Mouse (Mus musculus) lung, postnatal 14 days (tissue): Measurements from ENCODE around the gene Naa25.

Source experiments
- DNase-seq: peaks from one replicate; pipeline ENCODE4 v3.0.0; 2021

Gene Naa25

DNA sequence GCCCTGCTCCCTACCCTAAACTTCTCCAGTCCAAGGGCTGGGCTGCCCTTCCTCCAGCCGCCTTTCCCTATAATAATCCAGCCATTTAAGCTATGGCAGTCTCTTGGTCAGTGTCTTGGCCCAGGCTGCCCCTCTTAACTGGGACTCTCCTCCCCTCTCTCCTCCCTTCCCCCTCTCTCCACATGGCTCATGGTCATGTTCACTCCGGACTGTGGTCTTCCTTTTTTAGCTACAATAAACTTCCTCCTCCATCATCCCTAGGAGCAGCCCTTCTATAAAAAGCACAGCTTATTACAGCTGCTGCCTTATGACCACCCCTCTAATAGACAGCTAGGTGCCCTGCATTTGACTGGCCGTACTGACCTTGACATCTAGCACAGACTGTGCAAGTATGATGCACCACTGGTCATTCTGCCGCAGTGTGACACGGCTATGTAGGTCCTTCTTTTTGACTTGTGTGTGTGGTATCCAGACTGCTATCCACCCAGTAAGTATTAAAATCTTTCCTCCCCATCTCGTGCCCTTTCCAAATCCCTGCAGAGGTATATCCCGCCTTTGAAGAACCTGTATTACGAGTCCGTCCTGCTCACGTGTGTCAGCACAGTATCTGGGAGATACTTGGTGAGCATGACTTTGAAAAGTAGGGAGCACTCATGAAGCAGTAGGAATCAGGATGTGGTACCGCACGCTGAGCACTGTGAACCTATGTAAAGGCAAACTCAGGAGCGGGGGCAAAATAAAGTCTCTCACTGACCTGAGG lies 56.2 kb downstream of the Naa25 start:
- no peak for DNase-seq

DNA sequence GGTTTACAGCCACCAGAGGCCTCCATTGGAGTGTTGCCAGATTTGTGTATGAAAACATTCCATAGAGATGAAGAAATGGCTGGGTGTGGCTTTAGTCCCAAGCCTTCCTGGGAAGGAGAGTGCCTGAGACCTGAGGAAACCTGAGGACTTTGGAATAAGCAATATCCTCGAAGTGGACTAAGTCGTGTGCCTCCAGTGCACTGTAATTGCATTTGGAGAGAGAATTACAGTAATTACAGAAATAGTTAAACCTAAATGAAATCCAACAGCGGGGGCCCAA lies 56.7 kb downstream of the Naa25 start:
- DNase-seq = peak; percentile 9

DNA sequence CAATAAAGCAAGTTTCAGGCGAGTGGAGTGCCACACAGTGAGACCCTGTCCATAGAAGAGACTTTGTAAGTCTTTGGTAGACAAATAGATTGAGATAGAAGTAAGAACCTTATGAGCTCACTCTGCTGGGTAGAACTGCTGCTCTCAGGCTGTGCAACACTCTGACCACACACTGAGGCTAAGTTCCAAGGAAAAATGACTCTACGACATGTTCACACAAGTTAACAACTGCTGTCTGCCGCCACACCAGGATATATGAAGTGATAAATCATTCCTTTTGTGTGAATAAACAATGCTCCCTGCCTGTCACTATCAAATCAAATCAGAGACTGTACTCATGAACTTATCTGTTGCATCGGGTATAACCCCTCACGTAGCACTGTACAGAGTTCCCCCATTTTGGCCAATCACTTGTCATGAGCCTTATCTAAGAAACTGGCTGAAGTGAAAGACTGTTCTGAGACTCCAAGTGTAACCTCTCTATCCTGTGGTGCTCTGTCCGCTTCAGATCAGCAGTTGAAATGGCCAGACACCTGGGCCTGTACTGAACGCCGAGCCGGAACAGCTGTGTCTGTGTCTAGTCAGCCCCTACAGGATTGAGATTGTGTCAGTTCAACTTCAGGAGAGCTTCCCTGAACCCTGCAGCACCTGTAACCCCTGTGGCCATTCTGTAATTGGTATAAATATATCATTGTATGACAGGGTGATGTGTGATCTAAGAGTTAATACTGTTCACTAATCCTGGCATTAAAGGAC lies 58.0 kb downstream of the Naa25 start:
- DNase-seq = no peak

DNA sequence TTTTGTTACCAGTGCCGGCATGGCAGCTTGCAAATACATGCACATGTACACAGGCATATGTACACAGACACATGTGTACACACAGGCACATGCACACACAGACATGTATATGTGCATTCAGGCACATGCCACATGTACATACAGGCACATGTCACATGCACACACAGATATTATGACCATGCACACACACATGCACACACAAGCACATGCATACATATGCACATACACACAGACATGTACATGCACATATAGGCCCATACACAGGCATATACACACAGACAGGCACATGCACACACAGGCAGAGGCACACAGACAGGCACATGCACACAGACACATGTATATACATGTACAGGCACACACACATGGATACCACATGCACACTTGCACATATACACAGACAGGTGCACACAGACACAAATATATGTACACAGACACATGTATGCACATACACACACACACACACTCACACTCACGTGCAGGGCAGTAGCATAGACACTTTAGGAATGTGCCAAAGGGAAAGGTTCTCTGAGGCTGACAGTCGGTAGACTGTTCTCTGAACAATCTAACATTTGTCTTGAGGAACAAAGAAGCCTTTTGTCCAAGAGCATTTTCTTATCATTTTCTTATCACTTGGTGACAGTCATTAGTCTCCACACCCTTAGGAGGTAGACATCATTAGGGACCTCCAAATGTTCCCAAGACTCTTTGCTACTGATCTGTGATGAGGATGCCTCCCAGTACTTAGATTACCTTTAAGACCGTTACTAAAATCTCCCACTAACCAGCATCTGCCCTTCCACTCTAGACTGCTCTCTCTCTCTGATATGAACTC lies 63.8 kb downstream of the Naa25 start:
- no peak for DNase-seq

DNA sequence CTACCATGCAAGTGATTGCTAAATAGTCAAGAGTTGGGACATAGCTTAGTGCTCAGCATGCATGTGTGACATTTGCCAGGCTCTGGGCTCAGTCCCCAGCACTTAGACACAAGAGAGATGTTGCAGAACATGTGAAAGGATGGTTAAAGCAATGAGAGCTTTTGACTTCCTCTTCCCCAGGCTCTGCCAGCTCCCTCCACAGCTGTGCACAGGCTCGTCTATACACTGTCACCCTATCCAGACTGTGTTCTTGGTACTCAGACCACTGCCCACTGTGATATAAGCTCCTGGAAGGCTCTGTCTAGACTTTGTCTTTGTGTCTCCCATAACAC lies 64.4 kb downstream of the Naa25 start:
- DNase-seq = no peak

DNA sequence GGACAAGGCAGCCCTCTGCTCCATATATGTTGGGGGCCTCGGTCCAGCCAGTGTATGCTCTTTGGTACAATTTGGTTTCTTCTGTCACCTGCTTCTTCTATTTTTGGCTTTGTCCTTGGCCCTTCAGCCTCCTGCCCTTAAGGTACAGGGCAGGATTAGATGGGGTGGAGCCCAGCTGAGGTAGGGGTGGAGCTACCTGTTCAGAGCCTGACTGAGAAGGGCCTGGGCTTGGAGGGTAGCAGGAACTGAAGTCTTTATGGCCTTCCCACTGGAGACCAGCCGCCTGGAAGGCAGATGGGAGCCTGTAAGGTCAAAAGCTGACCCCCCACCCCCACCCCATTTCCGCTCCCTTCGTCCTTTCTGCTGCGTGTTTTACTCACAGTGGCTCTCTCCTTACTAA lies 65.2 kb downstream of the Naa25 start:
- DNase-seq = peak; percentile 38

DNA sequence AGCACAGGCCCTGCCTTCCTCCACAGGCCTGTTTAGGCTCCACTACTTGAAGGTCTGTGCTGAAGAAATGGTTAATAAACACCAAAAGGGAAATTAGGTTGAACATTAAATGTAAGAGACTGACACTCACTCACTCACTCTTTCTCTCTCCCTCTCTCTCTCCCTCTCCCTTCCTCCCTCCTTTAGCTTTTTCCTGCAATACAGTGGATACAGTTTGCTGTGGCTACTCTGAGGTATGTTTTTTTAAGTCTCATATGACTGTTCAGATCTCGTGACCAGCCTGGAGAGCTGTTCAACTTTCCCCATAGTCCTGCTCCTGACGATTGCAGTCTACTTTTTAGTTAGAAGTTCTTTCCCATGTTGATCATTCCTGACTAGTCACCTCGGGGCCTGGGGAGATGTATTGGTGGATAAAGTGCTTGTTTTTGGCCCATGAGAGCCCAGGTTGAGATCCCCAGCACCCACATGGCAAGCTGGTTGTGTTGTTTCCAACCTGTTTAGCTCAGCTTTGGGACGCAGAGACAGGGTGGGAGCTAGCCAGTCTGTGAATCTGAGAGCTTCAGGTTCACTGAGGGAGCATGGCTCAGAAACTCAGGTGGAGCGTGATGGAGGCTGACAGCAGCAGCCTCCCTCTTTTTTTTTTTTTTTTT lies 66.0 kb downstream of the Naa25 start:
- DNase-seq = peak; percentile 14

DNA sequence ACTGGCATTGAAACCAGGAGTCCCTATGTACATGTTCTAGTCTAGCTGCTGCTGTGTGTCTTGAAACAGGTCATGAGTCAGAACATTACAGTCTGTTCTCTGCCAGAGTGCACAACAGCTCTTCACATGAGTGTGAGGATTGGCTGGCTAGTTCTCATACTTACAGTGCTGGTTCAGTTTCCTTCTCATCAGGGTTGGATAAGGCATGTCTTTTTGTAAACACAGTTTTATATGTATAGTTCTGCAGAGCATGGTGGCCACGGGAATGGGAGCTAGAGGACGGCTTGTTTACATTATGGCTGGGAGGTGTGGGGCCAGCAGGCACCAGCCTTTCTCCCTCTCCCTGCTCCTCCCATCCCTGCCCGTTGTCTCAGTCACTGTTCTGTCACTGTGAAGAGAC lies 71.8 kb downstream of the Naa25 start:
- no peak for DNase-seq

DNA sequence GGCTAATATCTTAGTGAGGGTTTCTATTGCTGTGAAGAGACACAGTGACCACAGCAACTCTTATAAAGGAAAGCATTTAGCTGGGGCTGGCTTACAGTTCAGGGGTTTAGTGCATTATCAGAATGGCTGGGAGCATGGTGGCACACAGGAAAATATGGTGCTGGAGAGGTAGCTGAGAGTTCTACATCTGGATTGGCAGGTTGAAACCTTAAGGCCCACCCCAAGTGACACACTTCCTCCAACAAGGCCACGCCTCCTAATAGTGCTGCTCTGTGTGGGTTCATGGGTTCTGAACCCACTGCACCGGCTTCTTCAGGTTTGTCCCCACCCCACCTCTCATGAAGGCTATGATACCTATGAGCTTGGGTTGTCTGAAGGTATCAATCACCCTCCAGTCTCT lies 74.7 kb downstream of the Naa25 start:
- DNase-seq = no peak

DNA sequence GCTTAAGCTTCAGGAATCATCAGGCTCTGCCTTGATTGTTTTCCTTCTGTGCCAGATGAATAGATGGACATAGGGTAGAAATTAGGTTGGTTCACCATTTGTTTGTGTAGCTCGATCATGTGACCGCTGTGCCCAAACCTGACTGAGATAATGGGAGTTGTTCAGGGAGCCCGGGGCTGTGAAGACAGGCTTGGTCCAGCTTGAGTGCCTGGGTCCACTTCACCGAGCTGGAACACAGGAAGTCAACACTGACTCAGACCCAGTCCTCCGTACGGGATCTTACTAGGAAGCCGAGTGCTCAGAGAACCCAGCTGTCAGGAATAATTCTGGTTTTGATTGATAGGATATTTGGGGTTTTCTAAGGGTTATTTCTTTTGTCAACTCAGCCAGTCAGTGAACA lies 76.9 kb downstream of the Naa25 start:
- no peak for DNase-seq

DNA sequence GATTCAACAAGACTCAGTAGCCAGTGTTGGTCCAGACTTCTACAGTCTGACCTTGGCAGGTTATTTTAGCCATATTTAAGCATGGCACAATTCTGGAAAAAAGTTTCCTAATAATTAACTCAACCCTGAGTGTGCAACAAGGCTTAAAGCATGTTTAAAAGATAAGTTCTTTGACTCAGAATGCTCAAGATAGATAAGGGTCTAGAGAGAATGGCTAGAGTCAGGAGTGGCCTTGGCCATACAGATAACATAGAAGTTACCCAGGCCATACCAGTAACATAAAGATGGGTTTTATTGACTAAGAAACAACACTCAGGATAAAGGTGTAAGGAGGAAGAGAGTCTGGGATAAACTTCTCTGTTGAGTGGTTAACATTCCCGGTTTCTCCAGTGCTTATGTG lies 78.3 kb downstream of the Naa25 start:
- DNase-seq = no peak

DNA sequence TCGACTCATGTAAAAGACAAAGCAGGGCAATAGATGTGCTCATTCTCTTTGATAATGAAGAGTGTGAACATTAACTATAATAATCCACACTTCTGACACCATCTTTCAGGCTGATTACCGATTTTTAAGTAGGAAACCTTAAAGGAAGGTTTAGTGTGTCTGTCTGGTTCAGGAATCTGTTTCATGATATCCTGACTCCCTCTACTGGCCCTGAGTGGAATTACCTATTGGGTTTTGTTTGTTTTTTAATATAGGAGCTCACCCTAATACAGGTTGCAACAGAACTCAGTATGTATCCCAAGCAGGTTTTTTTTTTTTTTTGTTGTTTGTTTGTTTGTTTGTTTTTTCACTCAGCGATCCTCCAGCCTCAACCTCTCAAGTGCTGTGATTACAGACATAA lies 79.9 kb downstream of the Naa25 start:
- peak; percentile 56 for DNase-seq

DNA sequence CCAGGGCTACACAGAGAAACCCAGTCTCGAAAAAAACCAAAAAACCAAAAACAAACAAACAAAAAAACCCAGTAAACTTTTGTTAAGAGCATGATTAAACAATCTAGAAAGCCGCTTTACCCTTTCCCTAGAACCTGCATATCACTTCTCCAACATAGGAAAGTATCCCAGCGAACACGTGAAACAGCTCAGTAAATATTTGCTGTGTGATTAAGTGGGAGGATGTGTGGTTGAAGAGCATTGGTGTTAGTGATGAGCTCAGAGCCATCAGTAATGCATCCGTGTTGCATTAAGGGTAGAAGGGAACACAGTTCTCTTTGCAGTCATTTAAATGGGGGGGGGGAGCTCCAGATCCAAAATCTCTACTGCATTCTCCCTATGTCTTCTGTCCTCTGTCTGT lies 87.1 kb downstream of the Naa25 start:
- DNase-seq = no peak

DNA sequence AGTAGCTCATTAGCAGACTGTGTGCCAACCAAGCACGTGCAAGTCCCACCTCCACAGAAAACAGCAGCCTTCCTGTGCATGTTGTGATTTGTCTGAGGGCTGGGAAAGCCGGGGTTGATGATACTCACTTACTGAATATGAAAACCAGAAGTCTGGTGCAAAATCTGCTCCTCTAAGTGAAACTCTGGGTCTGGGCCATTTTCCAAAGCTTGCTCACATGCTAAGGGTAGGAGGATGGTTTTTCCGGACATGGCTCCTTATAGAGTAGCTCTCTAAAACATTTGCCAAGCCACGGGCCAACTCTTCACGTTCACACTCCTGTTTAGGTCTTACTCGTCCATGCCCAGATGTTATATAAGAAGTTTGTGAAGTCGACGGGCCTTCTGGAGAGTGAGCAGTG lies 95.6 kb downstream of the Naa25 start:
- DNase-seq = no peak
